Mouse (Mus musculus) embryonic facial prominence, embryonic 15.5 days (tissue): ENCODE data around the gene Chmp4b. TPM values are rescaled to one million over a fixed set of nuclear protein-coding genes. Genes with fewer than 3 reads are reported as not detected.

Experiments
- ATAC-seq: fragments of 200-750 bp; cut with Nextera tagmentation; 2 replicates; pipeline ENCODE4 v1.8.0; 2017; ENCODE audit warnings: low read depth, moderate TSS enrichment; ENCODE audit not compliant: insufficient number of reproducible peaks, low FRiP score, low TSS enrichment
- H3K27ac ChIP-seq: fragments of 300-500 bp; sonication (generic); replicated peaks from 2 replicates; pipeline ENCODE4 v1.5.1; 2015; ENCODE audit warnings: mild to moderate bottlenecking, inconsistent platforms
- H3K27me3 ChIP-seq: fragments of 300-500 bp; sonication (generic); 2 replicates; pipeline ENCODE4 v1.6.1; 2015; ENCODE audit warnings: inconsistent platforms
- H3K36me3 ChIP-seq: fragments of 300-500 bp; sonication (generic); 2 replicates; pipeline ENCODE4 v1.6.1; 2015; ENCODE audit warnings: mild to moderate bottlenecking, inconsistent platforms
- H3K4me1 ChIP-seq: fragments of 300-500 bp; sonication (generic); 2 replicates; pipeline ENCODE4 v1.6.1; 2015; ENCODE audit warnings: inconsistent platforms
- H3K4me2 ChIP-seq: fragments of 300-500 bp; sonication (generic); replicated peaks from 2 replicates; pipeline ENCODE4 v1.6.1; 2015; ENCODE audit warnings: mild to moderate bottlenecking, inconsistent platforms
- H3K4me3 ChIP-seq: fragments of 300-500 bp; sonication (generic); replicated peaks from 2 replicates; pipeline ENCODE4 v1.5.1; 2015; ENCODE audit warnings: mild to moderate bottlenecking, inconsistent platforms
- H3K9ac ChIP-seq: fragments of 300-500 bp; sonication (generic); 2 replicates; pipeline ENCODE4 v1.6.1; 2015; ENCODE audit warnings: inconsistent platforms
- H3K9me3 ChIP-seq: fragments of 300-500 bp; sonication (generic); replicated peaks from 2 replicates; pipeline ENCODE4 v1.6.1; 2016; ENCODE audit warnings: inconsistent platforms
- WGBS: fragments of 180-500 bp; shearing (Covaris S2); methylation state at CpG from one replicate; pipeline ENCODE4 v1.1.7; 2015; 5-methylcytosine and 5-hydroxymethylcytosine counted together
- polyA plus RNA-seq: library from polyadenylated mRNA; unstranded; fragments of >200 nt; fragmentation: Nextera tagmentation; extraction: Ambion mirVana; gene quantifications from 2 replicates; pipeline ENCODE4 v1.2.1, GENCODE M21; 2015

The Chmp4b gene
- polyA plus RNA-seq, 1 experiment from 2014 or later, result 38.1 TPM

DNA sequence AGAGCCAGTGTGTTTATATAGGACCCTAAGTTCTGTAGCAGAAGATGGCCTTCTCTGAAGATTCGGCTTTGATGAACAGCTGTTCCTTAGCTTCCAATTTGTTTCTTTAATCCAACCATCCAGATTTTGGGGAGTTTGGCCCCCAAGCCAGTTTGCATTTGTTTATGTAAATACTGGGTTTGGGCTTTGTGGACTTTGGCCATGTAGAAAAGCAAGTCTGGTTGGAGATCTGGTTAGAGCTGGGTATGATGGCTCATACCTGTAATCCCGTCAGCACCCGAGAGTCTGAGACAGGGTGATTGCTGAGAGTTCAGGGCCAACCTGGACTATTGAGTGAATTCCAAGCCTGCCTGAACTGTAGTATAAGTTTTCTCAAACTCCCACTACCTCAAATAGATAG, 34.3 kb downstream of the Chmp4b start:
- 74% methylated on average over 3 of the region's 3 CpGs for WGBS
- Histone ChIP-seq H3K9ac (no peak overlapping the region), H3K27me3 (no peaks in the 10 kb centered on the region), H3K4me3 (no peak overlapping the region), H3K27ac (no peak overlapping the region), H3K4me2 (no peak overlapping the region), H3K4me1 (peaks cover 20% of the 10 kb centered on the region; the same call in 1 of the 2 replicates), H3K9me3 (no peaks in the 10 kb centered on the region), H3K36me3 (peaks cover 16% of the 10 kb centered on the region)
- ATAC-seq, result no peak

DNA sequence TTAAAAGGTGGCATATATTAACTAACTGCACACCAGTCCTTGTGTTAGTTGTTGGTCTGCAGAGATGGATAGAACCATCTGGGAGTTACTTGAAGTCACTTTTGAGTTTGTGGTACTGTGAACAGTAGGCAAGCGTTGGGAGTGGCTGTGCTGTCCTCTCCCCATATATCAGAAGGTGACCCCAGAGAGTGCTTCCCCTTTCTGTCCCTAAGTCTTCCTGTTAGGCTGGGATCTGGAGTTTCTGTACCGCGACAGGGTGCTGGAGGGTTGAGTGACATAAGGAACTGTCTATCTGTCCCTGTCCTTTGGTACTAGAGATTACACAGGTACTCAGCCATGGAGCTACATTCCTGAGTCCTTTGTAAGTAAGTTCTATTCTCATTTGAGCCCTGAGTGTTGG, 35.3 kb downstream of the Chmp4b start:
- Histone ChIP-seq H3K4me1 (peaks cover 19% of the 10 kb centered on the region; the same call in 1 of the 2 replicates), H3K4me3 (no peak overlapping the region), H3K27ac (no peak overlapping the region), H3K9me3 (no peaks in the 10 kb centered on the region), H3K27me3 (no peaks in the 10 kb centered on the region), H3K4me2 (no peak overlapping the region), H3K9ac (no peak overlapping the region), H3K36me3 (peaks cover 23% of the 10 kb centered on the region)
- no peak for ATAC-seq
- WGBS, result 90% methylated on average over 3 of the region's 3 CpGs

DNA sequence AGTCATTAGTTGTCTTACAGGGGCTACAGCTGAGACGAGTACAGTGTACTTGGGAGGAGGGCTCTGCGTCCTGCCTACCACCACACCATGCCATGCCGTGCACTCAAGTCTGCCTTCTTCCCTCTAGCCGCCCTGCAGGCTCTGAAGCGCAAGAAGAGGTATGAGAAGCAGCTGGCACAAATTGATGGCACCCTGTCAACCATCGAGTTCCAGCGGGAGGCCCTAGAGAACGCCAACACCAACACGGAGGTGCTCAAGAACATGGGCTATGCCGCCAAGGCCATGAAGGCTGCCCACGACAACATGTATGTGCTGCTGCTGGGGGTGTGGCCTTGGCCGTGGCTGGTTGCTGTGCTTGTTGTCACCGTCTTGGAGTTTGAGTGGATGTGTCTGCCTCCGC, 37.9 kb downstream of the Chmp4b start:
- Histone ChIP-seq H3K9ac (no peak overlapping the region), H3K27ac (no peak overlapping the region), H3K4me2 (no peak overlapping the region), H3K4me3 (no peak overlapping the region), H3K36me3 (peaks cover 41% of the 10 kb centered on the region), H3K4me1 (0 out of 2 replicates have a peak, but pooled peaks cover 13% of the 10 kb centered on the region), H3K27me3 (no peaks in the 10 kb centered on the region), H3K9me3 (no peaks in the 10 kb centered on the region)
- 82% methylated on average over 14 of the region's 14 CpGs for WGBS
- ATAC-seq, result no peak

DNA sequence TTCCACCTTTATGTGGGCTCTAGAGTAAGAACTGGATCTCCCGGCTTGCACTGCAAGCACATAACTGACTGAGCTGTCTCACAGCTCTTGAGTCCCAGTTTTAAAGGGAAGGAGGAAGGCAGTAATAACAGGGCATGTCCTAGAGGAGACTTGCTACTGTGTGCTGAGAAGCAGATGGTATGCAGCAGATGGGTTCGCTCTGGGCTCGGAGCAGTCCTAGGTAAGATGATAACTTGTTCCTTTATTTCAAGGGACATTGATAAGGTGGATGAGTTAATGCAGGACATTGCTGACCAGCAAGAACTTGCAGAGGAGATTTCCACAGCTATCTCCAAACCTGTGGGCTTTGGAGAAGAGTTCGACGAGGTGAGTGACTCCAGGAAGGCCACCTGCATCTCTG, 39.5 kb downstream of the Chmp4b start:
- H3K9me3 ChIP-seq, result no peaks in the 10 kb centered on the region

DNA sequence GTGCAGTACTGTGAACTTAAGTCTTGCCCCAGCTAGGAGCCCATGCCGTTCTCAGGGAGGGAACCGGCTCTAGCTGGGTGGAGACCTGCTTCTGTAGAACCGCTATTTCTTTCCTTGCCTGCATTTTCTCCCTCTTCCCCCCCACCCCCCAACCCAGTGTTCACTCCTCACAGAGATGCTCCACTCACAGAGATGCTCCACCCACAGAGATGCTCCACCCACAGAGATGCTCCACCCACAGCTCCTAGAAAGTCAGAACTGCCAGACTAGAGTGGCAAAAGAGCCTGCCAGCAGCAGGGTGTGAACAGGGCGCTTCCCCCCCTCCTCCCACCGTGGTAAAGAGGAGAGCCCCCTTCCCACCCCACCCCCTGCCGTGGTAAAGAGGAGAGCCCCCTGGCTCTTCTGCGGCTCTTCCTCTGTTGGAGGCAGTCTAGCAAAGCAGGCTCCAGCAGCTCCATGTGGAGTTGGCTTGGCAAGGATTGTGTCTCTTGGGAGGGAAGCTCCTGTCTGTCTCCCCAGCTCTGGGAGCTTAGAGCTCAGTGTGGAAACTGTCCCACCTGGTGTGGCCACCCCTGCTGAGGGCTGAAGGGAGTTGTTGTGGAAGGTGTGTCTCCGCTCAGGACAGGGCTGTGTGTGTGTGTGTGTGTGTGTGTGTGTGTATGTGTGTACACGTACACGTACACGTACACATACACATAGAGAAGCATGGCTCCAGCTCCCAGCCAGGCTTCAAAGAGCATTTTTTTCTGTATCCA, 41.9 kb downstream of the Chmp4b start:
- Histone ChIP-seq H3K4me3 (no peak overlapping the region), H3K9ac (no peak overlapping the region), H3K4me1 (0 out of 2 replicates have a peak, but pooled peaks cover 7% of the 10 kb centered on the region), H3K9me3 (no peaks in the 10 kb centered on the region), H3K4me2 (no peak overlapping the region), H3K36me3 (peaks cover 50% of the 10 kb centered on the region), H3K27me3 (no peaks in the 10 kb centered on the region), H3K27ac (peak overlapping the region; percentile 68; the same call in 1 of the 2 replicates)
- WGBS, result 67% methylated on average over 11 of the region's 11 CpGs
- peak; percentile 52 for ATAC-seq

More for the DNA sequence above, 39.5 kb downstream of the Chmp4b start:
- WGBS, result 94% methylated on average over 5 of the region's 5 CpGs
- no peaks in the 10 kb centered on the region for H3K27me3 ChIP-seq
- H3K27ac ChIP-seq, result no peak overlapping the region
- no peak overlapping the region for H3K4me3 ChIP-seq
- no peak for ATAC-seq
- no peak overlapping the region for H3K4me2 ChIP-seq
- peaks cover 50% of the 10 kb centered on the region for H3K36me3 ChIP-seq
- H3K9ac ChIP-seq, result no peak overlapping the region
- H3K4me1 ChIP-seq, result 0 out of 2 replicates have a peak, but pooled peaks cover 7% of the 10 kb centered on the region

DNA sequence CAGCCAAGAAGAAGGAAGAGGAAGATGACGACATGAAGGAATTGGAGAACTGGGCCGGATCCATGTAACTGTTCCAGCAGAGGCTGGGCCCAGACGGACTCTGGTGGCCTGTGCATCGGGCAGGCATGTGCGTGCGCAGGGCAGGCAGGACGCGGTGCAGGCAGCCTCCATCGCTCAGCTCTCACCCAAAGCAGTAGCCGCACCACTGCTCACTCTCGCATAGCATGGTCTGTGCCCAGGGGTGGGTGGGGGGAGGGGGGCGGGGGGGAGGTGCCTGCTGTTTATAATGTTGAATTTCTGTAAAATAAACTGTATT, 42.4 kb downstream of the Chmp4b start:
- no peaks in the 10 kb centered on the region for H3K9me3 ChIP-seq
- no peak overlapping the region for H3K4me3 ChIP-seq
- peak; percentile 64; the same call in 1 of the 2 replicates for ATAC-seq
- H3K27ac ChIP-seq, result no peak overlapping the region; the same call in 1 of the 2 replicates
- 0 out of 2 replicates have a peak, but pooled peaks cover 7% of the 10 kb centered on the region for H3K4me1 ChIP-seq
- WGBS, result 85% methylated on average over 12 of the region's 12 CpGs
- no peak overlapping the region for H3K9ac ChIP-seq
- peaks cover 50% of the 10 kb centered on the region for H3K36me3 ChIP-seq
- no peaks in the 10 kb centered on the region for H3K27me3 ChIP-seq
- H3K4me2 ChIP-seq, result no peak overlapping the region

DNA sequence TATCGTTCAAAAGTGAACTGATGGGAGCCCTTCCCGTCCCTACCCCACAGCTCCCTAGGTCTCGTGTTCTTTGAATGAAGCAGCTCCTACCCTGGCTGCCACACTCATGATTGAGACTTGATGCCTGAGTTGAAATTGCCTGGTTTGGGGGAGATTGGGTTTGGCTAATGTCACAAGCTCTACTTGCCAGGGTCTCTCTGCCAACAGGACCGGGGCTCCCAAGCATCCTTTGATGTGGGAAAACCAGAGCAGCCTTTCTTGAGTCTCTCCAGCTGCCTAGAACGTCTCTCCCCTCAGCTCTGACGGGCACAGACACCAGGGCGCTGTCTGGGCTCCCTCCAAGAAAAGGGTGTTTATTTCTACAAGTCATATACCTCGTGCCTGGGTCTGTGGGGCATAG, 44.2 kb downstream of the Chmp4b start:
- no peaks in the 10 kb centered on the region for H3K27me3 ChIP-seq
- no peak for ATAC-seq
- no peaks in the 10 kb centered on the region for H3K9me3 ChIP-seq
- peaks cover 35% of the 10 kb centered on the region for H3K36me3 ChIP-seq
- H3K4me1 ChIP-seq, result 0 out of 2 replicates have a peak, but pooled peaks cover 7% of the 10 kb centered on the region
- H3K9ac ChIP-seq, result no peak overlapping the region
- no peak overlapping the region for H3K4me2 ChIP-seq
- H3K27ac ChIP-seq, result no peak overlapping the region
- H3K4me3 ChIP-seq, result no peak overlapping the region
- 47% methylated on average over 8 of the region's 8 CpGs for WGBS

DNA sequence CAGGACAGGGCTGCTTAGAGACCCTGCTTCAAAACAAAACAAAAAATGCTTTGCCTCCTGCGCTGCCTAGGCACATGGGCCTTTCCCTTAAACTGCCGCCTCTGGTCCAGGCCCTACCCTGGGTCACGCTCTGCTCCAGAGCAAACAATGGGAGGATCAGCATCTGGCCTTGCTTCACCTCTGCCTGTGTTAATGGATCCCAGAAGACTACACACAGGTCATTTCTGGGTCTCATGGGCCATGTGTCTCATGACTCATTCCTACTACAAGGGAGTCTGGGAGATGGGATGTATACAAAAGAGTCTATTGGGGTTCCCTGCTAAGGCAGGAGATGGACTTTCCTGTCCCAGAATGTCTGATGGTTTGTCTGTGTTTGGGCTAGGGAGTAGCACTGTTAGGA, 45.2 kb downstream of the Chmp4b start:
- H3K4me1 ChIP-seq, result 0 out of 2 replicates have a peak, but pooled peaks cover 7% of the 10 kb centered on the region
- 71% methylated on average over 3 of the region's 3 CpGs for WGBS
- no peak for ATAC-seq
- H3K4me3 ChIP-seq, result no peak overlapping the region
- H3K36me3 ChIP-seq, result peaks cover 29% of the 10 kb centered on the region
- no peaks in the 10 kb centered on the region for H3K9me3 ChIP-seq
- no peak overlapping the region for H3K4me2 ChIP-seq
- no peak overlapping the region for H3K9ac ChIP-seq
- H3K27me3 ChIP-seq, result no peaks in the 10 kb centered on the region
- no peak overlapping the region for H3K27ac ChIP-seq

DNA sequence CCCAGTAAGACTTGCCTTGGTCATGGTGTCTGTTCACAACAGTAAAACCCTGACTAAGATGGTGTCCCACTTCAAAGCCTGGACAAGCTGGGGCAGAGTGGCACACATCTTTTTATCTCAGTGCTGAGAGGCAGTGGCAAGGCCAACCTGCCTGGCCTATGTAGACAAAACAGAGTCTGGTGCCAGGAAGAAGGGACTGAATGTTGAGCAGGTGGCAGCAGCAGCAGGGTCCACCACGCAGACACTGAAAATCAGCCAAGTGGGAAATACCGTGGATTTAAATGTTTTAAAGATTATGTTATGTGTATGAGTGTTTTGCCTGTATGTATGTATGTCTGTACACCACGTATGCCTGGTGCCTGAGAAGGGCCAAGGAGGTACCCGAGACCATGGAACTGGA, 47.9 kb downstream of the Chmp4b start:
- Histone ChIP-seq H3K9me3 (no peaks in the 10 kb centered on the region), H3K27me3 (no peaks in the 10 kb centered on the region), H3K27ac (no peak overlapping the region), H3K4me1 (peaks cover 12% of the 10 kb centered on the region), H3K4me3 (no peak overlapping the region), H3K36me3 (peaks cover 10% of the 10 kb centered on the region; the same call in 1 of the 2 replicates), H3K9ac (no peak overlapping the region), H3K4me2 (no peak overlapping the region)
- 86% methylated on average over 4 of the region's 4 CpGs for WGBS
- no peak for ATAC-seq

DNA sequence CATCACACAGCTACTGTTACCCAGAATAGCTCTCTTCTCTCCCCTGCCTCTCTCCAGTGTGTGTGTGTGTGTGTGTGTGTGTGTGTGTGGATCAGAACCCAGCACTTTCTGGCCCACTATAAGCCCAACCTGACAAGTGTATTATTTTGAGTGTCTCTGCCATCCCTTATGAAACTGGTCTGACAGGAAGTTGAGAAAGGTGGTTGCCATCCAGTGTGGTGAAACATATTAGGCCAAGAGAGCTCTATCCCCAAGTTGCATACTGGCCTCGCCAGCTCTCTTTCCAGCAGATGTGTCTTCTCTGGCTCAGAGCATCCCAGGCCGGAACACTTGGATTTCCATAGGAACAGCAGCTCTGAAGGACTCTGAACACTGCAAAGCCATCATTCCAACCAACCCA, 48.7 kb downstream of the Chmp4b start:
- Histone ChIP-seq H3K9ac (no peak overlapping the region), H3K4me1 (peaks cover 12% of the 10 kb centered on the region), H3K27ac (no peak overlapping the region), H3K4me3 (no peak overlapping the region), H3K27me3 (no peaks in the 10 kb centered on the region), H3K36me3 (peaks cover 2% of the 10 kb centered on the region; the same call in 1 of the 2 replicates), H3K9me3 (no peaks in the 10 kb centered on the region), H3K4me2 (no peak overlapping the region)
- 82% methylated on average over 2 of the region's 2 CpGs for WGBS
- ATAC-seq, result no peak

DNA sequence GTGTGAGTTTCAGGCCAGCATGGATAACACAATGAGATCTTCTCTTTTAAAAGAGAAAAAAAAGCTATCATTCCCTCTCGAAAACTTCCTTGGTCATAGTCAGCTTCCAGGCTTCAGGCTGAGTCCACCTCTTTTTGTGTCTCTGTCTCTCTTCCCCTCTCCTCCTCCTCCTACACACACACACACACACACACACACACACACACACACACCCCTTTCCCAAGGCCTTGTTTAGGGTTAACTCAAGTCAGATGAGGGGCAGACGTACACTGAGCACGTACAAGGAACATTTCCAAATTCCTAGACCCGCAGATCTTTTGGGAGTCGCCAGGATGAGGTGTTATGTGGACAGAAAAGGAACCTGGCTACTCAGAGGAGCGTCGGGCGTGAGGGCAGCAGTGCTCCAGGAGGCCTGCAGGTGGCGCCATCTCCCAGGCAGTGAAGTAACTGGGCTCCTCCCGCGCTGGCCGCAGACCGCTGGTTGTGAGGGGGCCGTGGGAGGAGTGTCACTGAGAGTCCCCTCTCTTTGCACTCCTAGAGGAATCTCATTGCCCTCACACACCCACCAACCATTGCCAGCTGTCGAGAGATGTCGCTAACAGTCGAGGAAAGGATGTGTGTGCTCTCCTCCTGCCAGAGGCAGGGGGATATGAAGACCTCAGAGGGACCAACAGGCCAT, 51.3 kb downstream of the Chmp4b start:
- Histone ChIP-seq H3K27me3 (no peaks in the 10 kb centered on the region), H3K36me3 (no peaks in the 10 kb centered on the region), H3K9ac (no peak overlapping the region), H3K4me3 (no peak overlapping the region), H3K27ac (no peak overlapping the region), H3K9me3 (no peaks in the 10 kb centered on the region), H3K4me1 (peaks cover 25% of the 10 kb centered on the region), H3K4me2 (peak overlapping the region; percentile 41)
- 3% methylated on average over 17 of the region's 17 CpGs for WGBS
- ATAC-seq, result peak; percentile 77
